Mouse (Mus musculus) thymus, postnatal 36 days (tissue): ENCODE measurements around the gene Astn2.

Experiments used
- DNase-seq, 2 experiments: peaks; one replicate each; pipeline ENCODE4 v3.0.0; 2022; ENCODE audit warnings: mixed read lengths in 2 of 2

The Astn2 gene

DNA sequence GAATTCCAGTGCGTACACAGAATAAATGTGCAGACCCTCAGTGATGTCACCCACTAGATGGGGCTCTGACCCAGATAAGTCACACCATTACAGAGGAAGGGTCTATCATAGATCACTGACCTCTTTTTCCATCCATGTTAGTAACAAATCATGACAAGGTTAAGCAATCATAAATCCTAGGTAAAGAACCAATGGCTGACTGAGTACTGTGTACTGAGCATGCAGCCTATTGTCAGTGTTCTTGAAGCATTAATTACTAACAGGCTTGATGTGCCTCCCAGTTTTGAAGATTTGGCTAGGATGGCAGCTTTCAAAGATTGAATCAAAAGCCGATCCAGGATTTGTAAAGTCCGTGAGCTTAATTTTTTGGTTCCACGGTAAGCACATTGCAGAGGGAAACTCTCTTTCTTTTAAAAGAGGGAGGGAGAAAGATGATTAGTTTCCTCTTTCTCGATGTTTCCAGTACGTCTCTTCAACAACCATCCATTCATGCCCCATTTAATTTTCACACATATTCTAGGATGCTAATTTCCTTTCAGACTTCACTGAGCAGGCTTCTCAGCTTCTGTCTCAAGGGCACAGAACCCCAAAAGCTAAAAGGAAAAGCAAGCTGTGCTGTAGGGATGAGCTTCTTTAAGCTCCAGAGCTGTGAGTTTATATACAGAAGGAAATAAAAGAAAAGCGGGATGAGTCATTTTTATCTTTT lies 93.9 kb downstream of the Astn2 start:
- DNase-seq: no peak

DNA sequence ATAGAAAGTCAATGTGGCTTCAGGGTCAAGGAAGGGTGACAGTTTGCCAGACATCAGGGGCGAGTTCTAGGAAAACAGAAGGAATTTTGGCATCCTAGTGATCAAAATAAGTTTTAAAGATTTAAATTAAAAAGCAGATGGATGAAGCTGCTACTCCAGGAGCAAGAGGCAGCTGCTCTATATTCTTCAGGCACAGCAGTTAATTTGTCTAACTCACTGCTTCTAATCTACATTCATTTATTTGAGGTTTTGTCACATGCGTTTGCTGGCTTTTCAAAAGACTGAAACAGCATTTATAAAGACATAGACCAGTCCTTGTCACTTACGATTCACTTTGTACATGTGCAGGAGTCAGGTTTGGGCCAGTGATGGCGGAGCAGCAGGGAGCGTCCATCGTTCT lies 98.0 kb downstream of the Astn2 start:
- no peak for DNase-seq

DNA sequence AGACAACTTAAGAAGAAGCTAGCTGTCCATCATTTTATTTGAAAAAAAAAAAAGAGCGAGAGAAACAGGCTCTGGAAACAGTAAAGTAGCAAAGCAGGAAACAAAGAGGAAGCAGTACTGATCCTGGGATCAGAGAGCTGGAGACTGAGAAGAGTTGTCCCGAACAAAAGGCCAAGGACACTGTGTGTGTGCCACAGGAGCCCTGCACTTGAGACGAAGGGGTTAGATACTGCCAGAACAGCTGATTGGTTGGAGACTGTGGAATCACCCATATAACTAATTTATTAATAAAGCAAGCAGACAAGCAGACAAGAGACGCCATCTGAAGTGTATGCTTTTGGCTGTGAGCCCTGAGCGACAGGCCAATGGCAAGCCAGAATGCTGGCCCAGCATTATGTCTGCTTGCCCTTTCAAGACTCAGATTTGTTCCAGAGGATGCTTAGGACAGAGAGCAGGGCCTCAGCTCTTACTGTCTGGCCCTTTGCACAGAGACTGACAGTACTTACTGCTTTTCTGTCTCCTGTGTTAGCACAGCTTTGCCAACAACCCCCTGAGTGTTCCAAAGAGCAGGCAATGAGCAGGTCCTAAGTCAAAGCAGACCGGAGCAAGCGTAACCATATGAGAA lies 101.6 kb downstream of the Astn2 start:
- no peak for DNase-seq

- no peak for DNase-seq
Observed at GRCm38 (mm10) chr4:66285034-66285433, 119.4 kb downstream of the Astn2 start.

GRCm38 (mm10) chr4:66276096-66276495 lies 128.3 kb downstream of the Astn2 start:
- no peak for DNase-seq

GRCm38 (mm10) chr4:66271550-66272117 lies 132.8 kb downstream of the Astn2 start:
- DNase-seq: no peak

- no peak for DNase-seq
Observed at GRCm38 (mm10) chr4:66264031-66264430, 140.4 kb downstream of the Astn2 start.

- no peak for DNase-seq
Observed at GRCm38 (mm10) chr4:66261276-66261675, 143.1 kb downstream of the Astn2 start.

- no peak for DNase-seq
Observed at GRCm38 (mm10) chr4:66258905-66259304, 145.5 kb downstream of the Astn2 start.

- no peak for DNase-seq
Observed at GRCm38 (mm10) chr4:66254695-66255492, 149.5 kb downstream of the Astn2 start.

DNA sequence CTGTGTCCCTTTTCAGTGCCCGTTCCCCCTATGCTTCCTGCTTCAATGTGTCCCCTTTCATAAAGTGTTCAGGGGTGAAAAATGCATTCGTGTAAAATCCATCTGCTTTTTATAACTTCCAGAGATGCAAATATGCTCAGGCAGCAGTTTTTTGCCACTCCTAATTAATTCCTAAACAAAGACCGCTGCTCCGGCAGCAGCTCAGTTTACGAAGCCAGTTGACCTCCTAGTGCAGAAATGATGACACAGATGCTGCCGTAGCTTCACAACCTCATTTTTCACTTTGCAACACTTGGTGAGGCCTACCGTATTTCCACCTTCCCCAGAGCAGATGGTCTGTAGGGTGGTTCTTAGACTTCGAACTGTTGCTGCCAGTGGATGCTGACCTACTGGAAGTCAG lies 155.9 kb downstream of the Astn2 start:
- DNase-seq: no peak

DNA sequence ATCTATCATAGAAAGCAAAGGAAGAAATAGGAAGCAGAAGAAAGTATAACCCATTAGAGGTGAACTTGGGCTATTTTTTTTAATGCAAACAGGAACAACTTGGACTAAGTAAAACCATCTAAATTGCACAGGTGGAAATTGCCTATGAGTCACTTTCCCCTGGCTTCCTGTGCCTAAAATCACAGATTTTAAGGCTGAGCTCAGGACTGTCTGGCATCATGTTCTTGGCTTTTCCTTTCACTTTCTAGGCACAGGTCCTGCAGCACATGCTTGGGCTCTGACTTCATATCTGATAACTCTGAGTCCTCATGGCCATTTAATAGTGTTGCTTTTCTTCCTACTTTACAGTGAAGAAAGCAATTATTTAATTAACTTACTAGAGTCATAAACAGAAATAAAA lies 161.7 kb downstream of the Astn2 start:
- DNase-seq: no peak

GRCm38 (mm10) chr4:66232799-66233198 lies 171.6 kb downstream of the Astn2 start:
- DNase-seq: no peak

DNA sequence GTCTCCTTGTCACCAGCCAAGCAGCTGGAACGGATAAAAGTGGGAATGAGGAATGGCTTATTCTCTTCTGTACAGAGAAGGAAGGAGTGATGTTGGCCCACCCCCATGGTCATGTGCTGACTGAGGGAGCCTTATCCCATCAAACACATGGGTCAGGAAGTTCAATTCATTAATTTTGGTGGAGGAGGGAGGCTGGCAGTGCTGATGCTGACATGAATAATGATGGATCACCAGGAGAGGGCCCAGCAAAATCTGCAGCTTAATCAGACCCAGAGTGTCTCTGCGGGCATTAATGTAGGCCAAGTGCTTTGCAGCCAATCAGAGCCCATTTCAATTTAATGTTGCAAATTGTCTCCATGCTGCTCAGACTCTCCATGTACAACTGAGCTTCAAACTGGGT lies 172.1 kb downstream of the Astn2 start:
- no peak for DNase-seq

DNA sequence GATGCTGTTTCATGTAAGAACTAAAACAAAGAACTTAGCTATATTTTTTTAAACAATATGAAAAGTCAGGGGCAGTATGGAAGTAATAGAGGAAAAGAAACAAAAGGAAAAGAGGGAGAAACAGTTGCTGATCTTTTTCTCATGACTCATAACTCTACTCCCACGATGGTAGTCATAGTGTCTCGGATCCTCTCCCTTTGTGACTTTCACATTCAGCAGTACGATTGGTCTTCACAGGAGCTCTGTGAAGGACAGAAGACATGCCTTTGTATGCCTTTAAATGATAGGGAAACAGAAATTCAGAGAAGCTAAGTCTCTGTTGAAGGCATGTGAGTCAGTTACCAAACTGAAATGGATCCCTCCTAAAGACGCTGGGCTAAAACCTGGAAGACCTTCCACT lies 173.7 kb downstream of the Astn2 start:
- DNase-seq: no peak

GRCm38 (mm10) chr4:66222602-66223317 lies 181.7 kb downstream of the Astn2 start:
- no peak for DNase-seq

DNA sequence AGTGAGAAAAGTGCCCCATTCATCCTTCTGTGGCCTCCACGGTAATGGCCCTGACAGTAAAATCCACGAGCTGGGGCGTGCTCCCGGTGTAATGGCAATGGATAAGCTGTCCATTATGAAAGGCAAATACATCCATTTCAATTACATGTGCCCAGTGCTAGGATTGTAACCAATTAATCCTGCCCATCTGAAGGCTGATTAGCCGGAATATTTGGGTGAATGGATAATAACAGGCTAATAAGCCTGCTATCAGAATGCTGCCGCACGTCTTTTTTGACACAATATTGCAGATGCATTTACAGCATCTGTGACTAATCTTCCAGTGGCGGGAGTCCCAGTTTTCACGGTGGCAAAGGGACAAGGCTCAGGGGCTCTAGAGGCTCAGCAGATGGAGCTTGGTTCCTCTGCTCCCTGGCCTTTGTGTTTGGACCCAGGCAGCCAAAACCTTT lies 189.2 kb downstream of the Astn2 start:
- no peak for DNase-seq

GRCm38 (mm10) chr4:66189636-66190035 lies 214.8 kb downstream of the Astn2 start:
- DNase-seq: no peak

- no peak for DNase-seq
Observed at GRCm38 (mm10) chr4:66175887-66176533, 228.4 kb downstream of the Astn2 start.

- no peak for DNase-seq
Observed at GRCm38 (mm10) chr4:66171583-66171982, 232.8 kb downstream of the Astn2 start.

DNA sequence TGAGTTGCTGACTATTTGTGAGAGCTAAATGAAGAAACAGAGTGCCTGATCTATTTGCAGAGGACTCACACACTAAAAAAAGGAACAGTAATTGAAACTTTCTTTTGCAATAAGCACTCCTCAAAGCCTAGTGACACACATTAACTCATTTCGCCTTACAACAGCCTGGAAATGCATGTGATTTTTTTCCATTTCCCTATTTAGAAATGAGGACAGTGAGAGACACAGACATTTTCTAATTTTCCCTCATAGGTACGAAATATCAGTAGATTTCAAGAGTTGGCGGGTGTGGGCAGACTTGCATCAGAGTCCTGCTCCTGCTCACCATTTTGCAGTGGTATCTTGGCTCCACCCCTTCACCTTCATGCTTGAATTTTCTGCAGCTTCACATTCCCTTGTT lies 233.6 kb downstream of the Astn2 start:
- no peak for DNase-seq

DNA sequence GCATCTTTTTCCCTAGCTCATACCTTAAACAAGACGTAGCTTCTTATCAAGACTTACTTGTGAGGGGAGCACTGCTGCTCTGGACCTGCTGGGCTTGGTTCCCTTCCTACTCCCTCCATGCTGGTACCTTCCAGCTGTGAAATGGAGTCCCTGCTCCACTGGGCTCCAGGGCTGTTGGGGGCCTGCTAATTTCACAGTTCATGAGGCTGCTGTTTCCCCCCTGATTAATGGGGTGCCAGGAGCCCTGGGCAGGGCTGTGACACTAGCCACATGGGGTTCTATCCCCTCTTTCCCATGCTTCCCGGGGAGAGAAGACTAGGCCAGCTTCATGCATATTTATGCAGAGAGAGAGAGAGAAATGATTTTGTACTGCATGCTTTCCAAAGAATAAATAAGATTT lies 234.9 kb downstream of the Astn2 start:
- DNase-seq: no peak
